17 mouse cellular contexts compared by ENCODE assay signal in the genomic region with DNA sequence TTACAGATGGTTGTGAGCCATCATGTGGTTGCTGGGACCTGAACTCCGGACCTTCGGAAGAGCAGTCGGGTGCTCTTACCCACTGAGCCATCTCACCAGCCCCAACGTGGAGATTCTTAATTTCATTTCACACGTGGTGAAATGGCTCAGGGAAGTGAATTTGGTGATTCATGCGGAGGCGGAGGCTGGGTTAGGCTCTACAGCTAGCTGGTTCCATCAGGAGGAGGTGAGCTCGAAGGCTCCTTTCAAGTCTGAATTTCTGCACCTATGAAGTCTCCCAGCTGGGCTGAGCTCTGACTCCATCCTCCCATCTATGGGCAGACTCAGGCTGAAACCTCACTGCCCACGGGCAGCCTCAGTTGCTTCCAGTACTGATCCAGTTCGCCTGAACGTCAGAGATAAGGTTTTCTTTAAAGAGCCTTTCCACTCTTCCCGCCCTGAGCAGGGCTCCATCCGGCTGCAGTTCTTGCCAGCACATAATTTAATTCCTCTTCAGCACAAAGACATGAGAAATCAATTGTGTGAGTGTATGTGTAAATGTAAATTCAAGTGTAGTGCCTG.
"Had no signal": no experiment of that assay in that cellular context is flagged by ENCODE, and none has a peak within 500 bp of the region (broad histone marks: within the 10 kb centered on the region; RNA-seq: fewer than 3 reads in every experiment).

No protein-coding gene starts in this region.

- H3K9me3 ChIP-seq: midbrain, embryonic 10.5 days; neural tube, embryonic 13.5 days; neural tube, embryonic 15.5 days had no signal

- H3K4me3 ChIP-seq: midbrain, embryonic 10.5 days; myocyte; neural tube, embryonic 13.5 days; neural tube, embryonic 15.5 days had no signal

- DNase-seq: lung, adult 18-20 months; lung, embryonic 14.5 days; lung, postnatal 10 days; lung, postnatal 4 days; retina, postnatal 1 day; right cerebral cortex, adult 18-20 months; right cerebral cortex, postnatal 25 days; right cerebral cortex, postnatal 4 days; spleen, adult 18-20 months; thymus, adult 18-20 months; thymus, postnatal 14 days; thymus, postnatal 36 days had no signal

- H3K27me3 ChIP-seq: neural tube, embryonic 13.5 days; neural tube, embryonic 15.5 days had no signal

- H3K4me1 ChIP-seq: neural tube, embryonic 13.5 days had no signal

- H3K9ac ChIP-seq: liver, embryonic 14.5 days; lung, embryonic 14.5 days; neural tube, embryonic 13.5 days; neural tube, embryonic 15.5 days had no signal

- H3K4me2 ChIP-seq: lung, embryonic 14.5 days; neural tube, embryonic 13.5 days; neural tube, embryonic 15.5 days had no signal

- H3K27ac ChIP-seq: liver, embryonic 14.5 days; midbrain, embryonic 10.5 days; neural tube, embryonic 13.5 days; neural tube, embryonic 15.5 days had no signal

- H3K36me3 ChIP-seq: midbrain, embryonic 10.5 days; neural tube, embryonic 13.5 days; neural tube, embryonic 15.5 days had no signal
